Mouse (Mus musculus) right cerebral cortex, postnatal 14 days (tissue): Measurements from ENCODE around the gene Ccm2.

Experiments
- DNase-seq: peaks from one replicate; pipeline ENCODE4 v3.0.0; 2022

The Ccm2 gene

GRCm38 (mm10) chr11:6586660-6587059 is 40.0 kb downstream of the Ccm2 start:
- no peak for DNase-seq

- no peak for DNase-seq
Observed at GRCm38 (mm10) chr11:6587249-6587940, 40.7 kb downstream of the Ccm2 start.

GRCm38 (mm10) chr11:6588295-6588694 is 41.6 kb downstream of the Ccm2 start:
- no peak for DNase-seq

GRCm38 (mm10) chr11:6589838-6590237 is 43.2 kb downstream of the Ccm2 start:
- DNase-seq: no peak

GRCm38 (mm10) chr11:6590933-6591675 is 44.4 kb downstream of the Ccm2 start:
- no peak for DNase-seq

GRCm38 (mm10) chr11:6593406-6593805 is 46.7 kb downstream of the Ccm2 start:
- DNase-seq: no peak

GRCm38 (mm10) chr11:6594845-6595244 is 48.2 kb downstream of the Ccm2 start:
- no peak for DNase-seq

GRCm38 (mm10) chr11:6595339-6595738 is 48.7 kb downstream of the Ccm2 start:
- no peak for DNase-seq

GRCm38 (mm10) chr11:6596205-6596604 is 49.5 kb downstream of the Ccm2 start:
- no peak for DNase-seq

GRCm38 (mm10) chr11:6596616-6597015 is 49.9 kb downstream of the Ccm2 start:
- DNase-seq: no peak

- DNase-seq: no peak
Observed at GRCm38 (mm10) chr11:6597523-6597922, 50.8 kb downstream of the Ccm2 start.

GRCm38 (mm10) chr11:6598191-6598889 is 51.7 kb downstream of the Ccm2 start:
- DNase-seq: no peak

- DNase-seq: no peak
Observed at GRCm38 (mm10) chr11:6599011-6599681, 52.5 kb downstream of the Ccm2 start.

GRCm38 (mm10) chr11:6599831-6600230 is 53.1 kb downstream of the Ccm2 start:
- no peak for DNase-seq

GRCm38 (mm10) chr11:6600284-6600944 is 53.7 kb downstream of the Ccm2 start:
- no peak for DNase-seq

- no peak for DNase-seq
Observed at GRCm38 (mm10) chr11:6601649-6602480, 55.2 kb downstream of the Ccm2 start.

- DNase-seq: no peak
Observed at GRCm38 (mm10) chr11:6602662-6603061, 56.0 kb downstream of the Ccm2 start.

GRCm38 (mm10) chr11:6603224-6603623 is 56.5 kb downstream of the Ccm2 start:
- no peak for DNase-seq

- peak; percentile 70 for DNase-seq
Observed at GRCm38 (mm10) chr11:6603887-6604603, 57.4 kb downstream of the Ccm2 start.

- no peak for DNase-seq
Observed at GRCm38 (mm10) chr11:6604604-6604936, 57.9 kb downstream of the Ccm2 start.

GRCm38 (mm10) chr11:6605021-6605481 is 58.4 kb downstream of the Ccm2 start:
- peak; percentile 39 for DNase-seq
